Mouse (Mus musculus) lung, postnatal 0 days (tissue): ENCODE measurements around the gene Dclk1.

Experiments
- CTCF ChIP-seq: IDR thresholded peaks from 2 replicates; pipeline ENCODE4 v1.5.1; 2016; ENCODE audit warnings: antibody characterized with exemption, mild to moderate bottlenecking
- EP300 ChIP-seq: IDR thresholded peaks from 2 replicates; pipeline ENCODE4 v1.6.1; 2016; ENCODE audit warnings: antibody characterized with exemption, mild to moderate bottlenecking, control low read depth

DNA sequence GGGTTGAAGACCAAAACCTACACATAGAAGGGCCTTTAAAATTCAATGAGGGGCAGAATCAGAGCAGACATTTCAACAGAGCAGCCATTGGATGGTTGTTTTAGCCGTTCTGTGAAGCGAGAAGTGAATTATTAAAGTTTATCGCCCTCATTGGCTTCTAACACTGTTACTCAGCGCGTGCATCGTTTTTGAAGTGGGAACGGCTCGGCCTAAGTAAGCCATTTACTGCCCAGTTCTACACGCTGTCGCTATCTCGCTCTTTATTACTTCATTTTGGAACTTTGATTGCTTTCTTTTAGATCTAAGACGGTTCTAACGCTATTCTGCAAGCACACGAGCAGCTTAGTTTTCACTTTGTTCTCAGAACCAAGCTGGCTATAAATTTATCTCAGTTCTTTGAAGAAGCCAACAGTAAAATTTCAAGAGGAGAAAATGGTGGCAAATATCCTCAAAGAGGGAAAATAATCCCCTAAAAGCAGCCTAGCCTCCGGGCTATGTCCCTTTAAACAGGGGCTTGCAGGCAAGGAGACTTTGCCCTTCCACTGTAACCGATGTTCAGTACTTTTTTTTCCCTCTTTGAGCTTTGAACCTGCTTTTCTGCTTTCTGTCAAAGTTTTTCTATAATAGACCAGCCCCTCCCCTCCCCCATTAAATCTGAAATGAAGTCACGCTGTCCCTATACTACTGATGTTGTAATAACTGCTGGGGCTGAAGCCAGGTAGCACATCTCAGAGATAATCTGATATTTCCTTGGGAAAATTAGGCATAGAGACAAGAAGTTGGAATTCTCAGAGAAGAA, 290.2 kb downstream of the Dclk1 start:
- TF ChIP-seq CTCF (no peak), EP300 (no peak)
